Mouse (Mus musculus): ENCODE results near the gene Prss1.
"Not testable (repeated sequence)": the region's sequence is repeated elsewhere in the genome, so short reads cannot be mapped to it uniquely, and the experiment has no call there.

The Prss1 gene

GRCm38 (mm10) chr6:41458632-41459031 lies at the start of gene Prss1:
Gene Prss1, plus strand, starts transcription at chr6:41458932.
- ATAC-seq (ENCODE audit: insufficient number of reproducible peaks, low FRiP score, low TSS enrichment) = not testable (repeated sequence)

GRCm38 (mm10) chr6:41442261-41442660 lies 16.5 kb upstream of the Prss1 start:
- not testable (repeated sequence) for ATAC-seq (ENCODE audit: insufficient number of reproducible peaks, low FRiP score, low TSS enrichment)

GRCm38 (mm10) chr6:41446045-41446444 lies 12.7 kb upstream of the Prss1 start, which contains the start of gene Gm10334:
Gene Gm10334, minus strand, starts transcription at chr6:41446145.
- not testable (repeated sequence) for ATAC-seq (ENCODE audit: insufficient number of reproducible peaks, low FRiP score, low TSS enrichment)

- ATAC-seq (ENCODE audit: insufficient number of reproducible peaks, low FRiP score, low TSS enrichment) = no peak
Measured at GRCm38 (mm10) chr6:41499374-41499773, 40.6 kb downstream of the Prss1 start.

GRCm38 (mm10) chr6:41504915-41505314 lies 46.2 kb downstream of the Prss1 start:
- ATAC-seq (ENCODE audit: insufficient number of reproducible peaks, low FRiP score, low TSS enrichment) = no peak

GRCm38 (mm10) chr6:41505323-41505722 lies 46.6 kb downstream of the Prss1 start:
- ATAC-seq (ENCODE audit: insufficient number of reproducible peaks, low FRiP score, low TSS enrichment) = no peak
